Mouse (Mus musculus): Measurements from ENCODE around the gene Taar6.

GRCm38 (mm10) chr10:23951714-23952113 is 33.7 kb downstream of the Taar6 start:
- TF ChIP-seq CTCF (IDR thresholded peaks at IDR 0.05; ENCODE audit: low read depth, low read length) (no peak), GATA1 (IDR thresholded peaks at IDR 0.05; ENCODE audit: borderline replicate concordance, low read length) (no peak)

Data from G1E (cell line).